Mouse (Mus musculus) liver, postnatal 0 days (tissue): ENCODE measurements around the gene Calb2.

Experiments
- CTCF ChIP-seq: sonication (generic); IDR thresholded peaks from 2 replicates; pipeline ENCODE4 v1.5.1; 2016; ENCODE audit warnings: antibody characterized with exemption, low read depth
- EP300 ChIP-seq: IDR thresholded peaks from 2 replicates; pipeline ENCODE4 v1.6.1; 2016; ENCODE audit warnings: antibody characterized with exemption, low read depth, mild to moderate bottlenecking

DNA sequence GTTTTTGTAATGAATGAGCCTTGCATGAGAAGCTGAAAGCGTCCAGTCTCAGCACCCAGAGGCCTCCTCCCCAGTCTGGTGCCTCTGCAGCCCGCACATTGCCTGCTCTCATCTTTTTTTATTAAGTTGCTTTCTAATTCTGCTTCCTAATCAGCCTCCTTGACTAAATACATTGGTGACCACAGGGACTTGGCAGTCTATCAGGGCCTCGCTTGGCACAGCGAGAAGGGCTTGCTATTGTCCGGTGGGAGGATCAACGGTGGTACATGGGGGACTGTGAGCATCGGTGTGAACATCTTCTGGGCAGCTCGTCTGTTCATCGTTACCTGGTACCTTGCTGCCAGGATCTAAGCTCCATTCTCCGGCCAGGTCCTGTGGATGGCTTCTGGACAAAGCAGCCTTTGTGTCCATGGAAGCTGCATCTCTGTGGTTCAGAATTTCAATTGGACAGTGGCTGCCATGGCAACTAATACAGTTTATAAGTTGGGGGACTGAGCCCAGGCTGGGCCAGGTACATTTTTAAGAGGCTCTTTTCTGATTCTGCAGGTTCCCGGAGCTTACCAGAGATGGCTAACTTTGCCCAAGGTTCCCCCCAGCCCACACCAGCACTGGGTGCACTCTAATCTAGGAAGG lies 14.8 kb upstream of the Calb2 start:
- TF ChIP-seq CTCF (no peak), EP300 (no peak)
